Mouse (Mus musculus) embryonic facial prominence, embryonic 11.5 days (tissue): ENCODE data around the gene Phldb2. TPM values are rescaled to one million over a fixed set of nuclear protein-coding genes. Genes with fewer than 3 reads are reported as not detected.
A peak's percentile ranks its signal among the peaks of the same experiment; 100 is the strongest.

Source experiments
- ATAC-seq: fragments of 200-750 bp; cut with Nextera tagmentation; replicated peaks from 2 replicates; pipeline ENCODE4 v1.8.0; 2017; ENCODE audit warnings: low read depth; ENCODE audit not compliant: insufficient number of reproducible peaks, low FRiP score, low TSS enrichment
- DNase-seq: peaks from one replicate; pipeline ENCODE4 v3.0.0-alpha.2; 2015; ENCODE audit warnings: low spot score
- H3K27ac ChIP-seq: fragments of 300-500 bp; sonication (generic); replicated peaks from 2 replicates; pipeline ENCODE4 v1.5.1; 2014; ENCODE audit warnings: mild to moderate bottlenecking, low read depth, low read length, control low read depth
- H3K27me3 ChIP-seq: fragments of 300-500 bp; sonication (generic); 2 replicates; pipeline ENCODE4 v1.6.1; 2014; ENCODE audit warnings: mild to moderate bottlenecking, low read length, moderate library complexity, mixed read lengths; ENCODE audit not compliant: control insufficient read depth, insufficient read depth
- H3K36me3 ChIP-seq: fragments of 300-500 bp; sonication (generic); replicated peaks from 2 replicates; pipeline ENCODE4 v1.6.1; 2014; ENCODE audit warnings: low read depth, mild to moderate bottlenecking, low read length, moderate library complexity, mixed read lengths; ENCODE audit not compliant: control insufficient read depth, insufficient read depth
- H3K4me1 ChIP-seq: fragments of 300-500 bp; sonication (generic); 2 replicates; pipeline ENCODE4 v1.6.1; 2014; ENCODE audit warnings: low read length, mixed read lengths; ENCODE audit not compliant: control insufficient read depth, insufficient read depth
- H3K4me2 ChIP-seq: fragments of 300-500 bp; sonication (generic); 2 replicates; pipeline ENCODE4 v1.6.1; 2014; ENCODE audit warnings: low read depth, mild to moderate bottlenecking, control low read depth, low read length, moderate library complexity
- H3K4me3 ChIP-seq: fragments of 300-500 bp; sonication (generic); 2 replicates; pipeline ENCODE4 v1.5.1; 2014; ENCODE audit warnings: low read depth, low read length, control low read depth
- H3K9ac ChIP-seq: fragments of 300-500 bp; sonication (generic); replicated peaks from 2 replicates; pipeline ENCODE4 v1.6.1; 2014; ENCODE audit warnings: mild to moderate bottlenecking, control low read depth, low read length
- H3K9me3 ChIP-seq: fragments of 300-500 bp; sonication (generic); replicated peaks from 2 replicates; pipeline ENCODE4 v1.6.1; 2016; ENCODE audit warnings: mild to moderate bottlenecking, low read length, inconsistent platforms, mixed read lengths; ENCODE audit not compliant: control insufficient read depth
- WGBS: fragments of 180-500 bp; shearing (Covaris S2); extraction: QIAGEN DNeasy Blood & Tissue Kit; methylation state at CpG from one replicate; pipeline ENCODE4 v1.1.7; 2014; 5-methylcytosine and 5-hydroxymethylcytosine counted together
- polyA plus RNA-seq: library from polyadenylated mRNA; unstranded; fragments of >200 nt; fragmentation: Nextera tagmentation; extraction: Ambion mirVana; gene quantifications from 2 replicates; pipeline ENCODE4 v1.2.1, GENCODE M21; 2014

Phldb2 gene
- polyA plus RNA-seq, 1 experiment from 2014 or later, result 54.6 TPM

DNA sequence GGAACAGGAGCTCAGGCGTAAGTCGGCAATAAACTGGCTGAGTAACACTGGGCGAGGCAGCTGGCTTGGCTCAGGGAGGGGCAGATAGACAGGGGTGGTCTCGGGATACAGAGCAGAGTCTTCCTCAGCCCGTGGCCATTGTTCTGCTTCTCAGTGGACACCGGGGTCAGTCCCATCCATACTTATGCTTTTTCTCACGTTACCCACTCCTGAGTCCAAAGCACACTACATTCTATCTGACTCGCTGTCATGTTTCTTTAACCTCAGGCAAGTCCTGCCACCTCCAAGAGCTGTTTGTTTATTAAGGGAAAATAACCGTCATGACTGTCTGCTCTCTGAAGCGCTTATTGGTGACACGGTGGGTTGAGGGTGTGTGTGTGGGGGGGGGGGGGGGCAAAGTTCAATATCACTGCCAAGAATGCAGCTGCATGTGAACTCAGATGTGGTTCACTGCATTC, 8.2 kb downstream of the Phldb2 start:
- Histone ChIP-seq H3K36me3 (no peaks in the 10 kb centered on the region), H3K4me3 (no peak overlapping the region), H3K27ac (no peak overlapping the region), H3K4me1 (no peaks in the 10 kb centered on the region), H3K4me2 (no peak overlapping the region), H3K9me3 (no peaks in the 10 kb centered on the region), H3K27me3 (no peaks in the 10 kb centered on the region), H3K9ac (no peak overlapping the region)
- 55% methylated on average over 11 of the region's 11 CpGs for WGBS
- DNase-seq, result no peak
- ATAC-seq, result no peak

DNA sequence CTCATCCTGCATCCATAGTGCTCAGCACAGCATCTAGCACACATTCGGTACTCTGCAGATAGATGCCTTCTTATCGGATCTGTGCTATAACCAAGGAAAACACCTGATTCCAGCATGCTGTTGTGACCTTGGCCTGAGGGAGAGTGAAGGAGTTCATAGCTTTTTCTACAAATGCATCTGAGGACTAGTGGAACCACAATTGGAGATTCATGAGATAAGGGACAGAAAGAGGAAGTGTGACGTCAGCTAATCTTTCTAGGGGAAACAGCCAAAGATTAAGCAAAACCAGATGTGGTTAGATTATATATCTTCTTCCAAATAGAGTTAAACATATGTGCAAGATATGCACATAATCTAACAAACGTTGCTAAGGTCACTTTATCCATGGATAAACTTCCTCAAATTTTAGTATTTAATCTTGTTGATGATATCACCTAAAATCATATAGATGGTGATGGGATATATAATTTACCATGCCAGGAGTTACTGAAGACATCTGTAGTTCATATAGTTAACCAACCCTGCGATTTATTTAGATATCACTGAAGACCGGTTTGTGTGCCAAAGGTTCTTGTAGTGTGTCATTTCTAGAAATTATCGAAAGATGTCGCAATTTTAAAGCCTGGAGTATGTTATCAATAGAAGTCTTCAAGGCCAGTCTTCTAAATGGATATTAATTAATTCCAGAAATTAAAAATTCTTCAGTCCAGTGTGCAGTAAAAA, 11.1 kb downstream of the Phldb2 start:
- DNase-seq (peak; percentile 65), ATAC-seq (no peak)
- Histone ChIP-seq H3K4me1 (no peaks in the 10 kb centered on the region), H3K9me3 (no peaks in the 10 kb centered on the region), H3K27ac (no peak overlapping the region), H3K4me3 (no peak overlapping the region), H3K9ac (no peak overlapping the region), H3K36me3 (no peaks in the 10 kb centered on the region), H3K27me3 (no peaks in the 10 kb centered on the region), H3K4me2 (no peak overlapping the region)
- 61% methylated on average over 8 of the region's 8 CpGs for WGBS

DNA sequence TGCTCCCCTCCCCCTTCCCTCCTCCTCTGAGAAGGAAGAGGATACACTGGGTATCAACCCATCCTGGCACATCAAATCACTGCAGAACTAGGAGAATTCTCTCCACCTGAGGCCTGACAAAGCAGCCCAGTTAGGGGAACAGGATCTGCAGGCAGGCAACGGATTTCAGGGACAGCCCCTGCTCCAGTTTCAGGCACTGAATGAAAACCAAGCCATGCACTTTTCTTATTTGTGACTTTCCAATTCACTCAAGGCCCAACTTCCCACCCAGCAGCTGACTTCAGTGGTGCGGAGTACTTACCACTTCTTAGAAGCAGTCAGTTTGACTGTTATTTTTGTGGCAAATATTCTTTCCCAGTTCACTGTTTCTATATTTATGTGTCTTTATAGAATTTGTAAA, 12.7 kb downstream of the Phldb2 start:
- WGBS, result 67% methylated on average over 2 of the region's 2 CpGs

DNA sequence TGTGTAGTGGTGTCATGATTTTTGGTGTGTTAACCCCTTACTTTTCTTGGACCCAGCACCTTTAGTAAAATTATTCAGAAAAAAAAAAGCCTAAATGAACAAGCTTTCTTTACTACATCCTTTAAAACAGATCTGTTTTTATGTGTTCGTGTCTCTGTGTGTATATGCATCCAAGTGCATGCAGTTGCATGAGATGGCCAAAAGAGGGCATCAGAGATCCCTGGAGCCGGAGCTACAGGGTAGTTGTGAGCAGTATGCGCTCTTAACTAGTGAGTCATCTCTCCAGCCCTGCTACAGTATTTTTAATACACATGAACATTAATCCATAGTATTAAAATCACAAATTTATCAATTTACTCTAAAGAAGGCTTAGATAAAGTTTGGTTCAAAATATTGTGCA, 14.0 kb downstream of the Phldb2 start:
- H3K9ac ChIP-seq, result no peak overlapping the region
- H3K4me1 ChIP-seq, result no peaks in the 10 kb centered on the region
- no peaks in the 10 kb centered on the region for H3K27me3 ChIP-seq
- no peaks in the 10 kb centered on the region for H3K36me3 ChIP-seq
- H3K27ac ChIP-seq, result no peak overlapping the region
- H3K9me3 ChIP-seq, result no peaks in the 10 kb centered on the region
- H3K4me3 ChIP-seq, result no peak overlapping the region
- WGBS, result 95% methylated on average over 3 of the region's 3 CpGs
- ATAC-seq, result no peak
- DNase-seq, result no peak
- H3K4me2 ChIP-seq, result no peak overlapping the region

More for the DNA sequence above, 12.7 kb downstream of the Phldb2 start:
- no peak overlapping the region for H3K4me2 ChIP-seq
- H3K9ac ChIP-seq, result no peak overlapping the region
- H3K27me3 ChIP-seq, result no peaks in the 10 kb centered on the region
- H3K4me1 ChIP-seq, result no peaks in the 10 kb centered on the region
- H3K9me3 ChIP-seq, result no peaks in the 10 kb centered on the region
- no peak overlapping the region for H3K27ac ChIP-seq
- no peaks in the 10 kb centered on the region for H3K36me3 ChIP-seq
- no peak for ATAC-seq
- DNase-seq, result no peak
- H3K4me3 ChIP-seq, result no peak overlapping the region

DNA sequence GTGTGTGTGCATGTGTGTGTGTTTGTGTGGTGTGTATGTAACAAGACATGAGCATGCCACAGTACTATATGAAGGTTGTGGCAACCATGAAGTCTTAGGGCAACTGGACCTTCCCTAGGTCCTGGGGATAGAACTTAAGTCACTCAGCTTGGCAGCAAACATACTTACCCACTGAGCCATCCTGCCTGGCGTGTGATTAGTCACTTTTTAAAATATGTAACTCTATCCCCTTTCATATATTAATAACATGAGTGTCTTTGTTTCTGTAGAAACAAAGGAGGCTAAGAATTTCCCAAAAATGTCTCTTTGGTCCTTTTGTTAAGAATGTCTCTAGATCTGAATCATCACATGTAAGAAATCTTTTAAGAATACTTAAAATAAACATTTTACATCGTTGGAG, 16.0 kb downstream of the Phldb2 start:
- Histone ChIP-seq H3K4me2 (no peak overlapping the region), H3K4me1 (no peaks in the 10 kb centered on the region), H3K27ac (no peak overlapping the region), H3K9ac (no peak overlapping the region), H3K4me3 (no peak overlapping the region), H3K9me3 (no peaks in the 10 kb centered on the region), H3K27me3 (no peaks in the 10 kb centered on the region), H3K36me3 (no peaks in the 10 kb centered on the region)
- DNase-seq (no peak), ATAC-seq (no peak)
- 56% methylated on average over 2 of the region's 2 CpGs for WGBS

DNA sequence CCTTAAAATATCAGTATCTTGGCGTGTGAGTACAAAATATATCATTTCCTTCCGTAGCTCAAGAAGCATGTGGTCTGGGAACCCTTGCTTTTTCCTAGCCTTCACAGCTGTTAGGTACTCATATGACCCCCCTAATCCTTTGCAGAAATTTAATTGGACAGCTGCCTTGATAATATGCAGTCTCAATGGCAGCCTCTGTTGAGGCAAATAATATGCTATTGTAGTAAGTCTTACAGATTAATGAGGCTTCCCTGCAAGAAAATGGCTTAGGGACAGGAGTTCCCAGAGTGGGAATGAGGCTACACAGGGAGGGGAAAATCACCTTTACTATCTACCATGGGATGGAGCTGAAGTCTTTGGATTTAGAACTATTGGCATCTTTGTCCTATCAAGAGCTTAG, 16.9 kb downstream of the Phldb2 start:
- Histone ChIP-seq H3K4me2 (no peak overlapping the region), H3K27ac (no peak overlapping the region), H3K36me3 (no peaks in the 10 kb centered on the region), H3K9me3 (no peaks in the 10 kb centered on the region), H3K9ac (no peak overlapping the region), H3K27me3 (no peaks in the 10 kb centered on the region), H3K4me1 (no peaks in the 10 kb centered on the region), H3K4me3 (no peak overlapping the region)
- ATAC-seq (no peak; the same call in 1 of the 2 replicates), DNase-seq (no peak)
- 53% methylated on average over 2 of the region's 2 CpGs for WGBS

DNA sequence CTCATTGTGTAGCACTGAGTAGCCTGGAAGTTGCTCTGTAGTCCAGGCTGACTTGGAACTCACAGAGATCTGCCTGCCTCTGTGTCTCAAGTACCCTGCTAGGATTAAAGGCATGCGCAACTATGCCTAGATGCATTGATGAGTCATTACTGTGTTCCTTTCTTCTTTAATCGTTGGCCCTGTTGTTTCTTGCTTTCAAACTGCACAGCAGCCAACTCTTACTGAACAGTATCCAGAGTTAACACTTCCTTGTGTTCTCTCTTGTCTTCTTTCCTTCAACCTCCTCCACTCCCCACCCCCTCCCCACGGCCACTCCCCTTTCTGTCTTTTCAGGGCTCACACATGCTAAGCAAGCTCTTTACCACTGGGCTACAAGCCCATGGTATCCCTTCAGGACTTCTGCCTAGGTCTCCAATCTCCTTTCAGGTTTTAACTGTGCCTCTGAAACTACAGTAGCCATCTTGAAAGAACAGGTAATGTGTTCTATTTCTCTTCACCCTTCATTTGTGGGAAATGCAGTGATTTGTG, 17.4 kb downstream of the Phldb2 start:
- Histone ChIP-seq H3K27ac (no peak overlapping the region), H3K9me3 (no peaks in the 10 kb centered on the region), H3K4me3 (no peak overlapping the region), H3K4me2 (no peak overlapping the region), H3K4me1 (no peaks in the 10 kb centered on the region), H3K36me3 (no peaks in the 10 kb centered on the region), H3K27me3 (no peaks in the 10 kb centered on the region), H3K9ac (no peak overlapping the region)
- DNase-seq, result no peak
- 70% methylated on average over 3 of the region's 3 CpGs for WGBS
- no peak for ATAC-seq

DNA sequence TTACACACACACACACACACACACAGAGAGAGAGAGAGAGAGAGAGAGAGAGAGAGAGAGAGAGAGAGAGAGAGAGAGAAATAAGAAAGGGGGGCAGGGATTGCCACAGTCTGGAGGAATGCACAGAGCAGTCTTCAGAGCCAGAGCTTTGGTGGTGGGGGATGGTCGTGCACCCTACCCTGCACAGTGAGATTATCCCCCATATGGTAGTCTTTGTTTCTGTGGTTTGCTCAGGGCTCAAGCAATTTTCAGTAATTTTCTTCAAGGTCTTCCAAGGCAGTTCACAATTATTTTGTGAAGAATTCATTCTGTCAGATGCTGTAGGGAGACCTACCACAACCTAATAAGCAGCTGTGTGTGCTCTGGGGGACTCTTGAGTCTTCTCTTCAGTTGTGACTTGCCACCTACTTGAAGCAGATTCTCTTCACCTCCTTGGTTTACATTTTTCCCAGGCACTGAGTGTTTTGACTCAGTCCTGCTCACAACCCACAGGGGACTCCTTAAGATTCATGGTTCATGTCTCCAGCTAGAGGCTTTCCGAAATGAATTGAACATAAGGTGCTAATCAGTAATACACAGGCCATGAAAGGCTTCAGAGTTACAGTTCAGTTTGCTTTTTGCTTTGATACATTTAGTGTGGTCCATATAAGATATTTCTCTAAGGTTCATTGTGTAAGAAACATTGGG, 18.5 kb downstream of the Phldb2 start:
- WGBS, result 28% methylated on average over 2 of the region's 2 CpGs
- Histone ChIP-seq H3K27ac (peak overlapping the region; percentile 56; the same call in 1 of the 2 replicates), H3K27me3 (no peaks in the 10 kb centered on the region), H3K4me2 (no peak overlapping the region), H3K36me3 (no peaks in the 10 kb centered on the region), H3K4me3 (no peak overlapping the region), H3K9me3 (no peaks in the 10 kb centered on the region), H3K4me1 (no peaks in the 10 kb centered on the region), H3K9ac (no peak overlapping the region)
- ATAC-seq (peak; percentile 94), DNase-seq (peak; percentile 72)
